Mouse (Mus musculus) hindbrain, embryonic 15.5 days (tissue): ENCODE measurements around the gene Camkv. TPM values are rescaled to one million over a fixed set of nuclear protein-coding genes. Genes with fewer than 3 reads are reported as not detected.
A peak's percentile ranks its signal among the peaks of the same experiment; 100 is the strongest.

ENCODE experiments used
- ATAC-seq: fragments of 200-750 bp; cut with Nextera tagmentation; 2 replicates; pipeline ENCODE4 v1.8.0; 2017; ENCODE audit warnings: low read depth, moderate number of reproducible peaks, moderate TSS enrichment; ENCODE audit not compliant: low FRiP score
- H3K27ac ChIP-seq: fragments of 300-500 bp; sonication (generic); replicated peaks from 2 replicates; pipeline ENCODE4 v1.5.1; 2015; ENCODE audit warnings: mild to moderate bottlenecking, inconsistent platforms
- H3K27me3 ChIP-seq: fragments of 300-500 bp; sonication (generic); 2 replicates; pipeline ENCODE4 v1.6.1; 2015; ENCODE audit warnings: control low read depth, inconsistent platforms
- H3K36me3 ChIP-seq: fragments of 300-500 bp; sonication (generic); 2 replicates; pipeline ENCODE4 v1.6.1; 2015; ENCODE audit warnings: control low read depth, inconsistent platforms
- H3K4me1 ChIP-seq: fragments of 300-500 bp; sonication (generic); replicated peaks from 2 replicates; pipeline ENCODE4 v1.6.1; 2015; ENCODE audit warnings: control low read depth, inconsistent platforms
- H3K4me2 ChIP-seq: fragments of 300-500 bp; sonication (generic); 2 replicates; pipeline ENCODE4 v1.6.1; 2015; ENCODE audit warnings: moderate library complexity, mild to moderate bottlenecking, inconsistent platforms
- H3K4me3 ChIP-seq: fragments of 300-500 bp; sonication (generic); 2 replicates; pipeline ENCODE4 v1.5.1; 2015; ENCODE audit warnings: mild to moderate bottlenecking, inconsistent platforms
- H3K9ac ChIP-seq: fragments of 300-500 bp; sonication (generic); 2 replicates; pipeline ENCODE4 v1.6.1; 2015; ENCODE audit warnings: inconsistent platforms
- H3K9me3 ChIP-seq: fragments of 300-500 bp; sonication (generic); 2 replicates; pipeline ENCODE4 v1.6.1; 2016; ENCODE audit warnings: control low read depth, inconsistent platforms
- WGBS: fragments of 180-500 bp; shearing (Covaris S2); methylation state at CpG from one replicate; pipeline ENCODE4 v1.1.7; 2015; 5-methylcytosine and 5-hydroxymethylcytosine counted together
- polyA plus RNA-seq: library from polyadenylated mRNA; unstranded; fragments of >200 nt; fragmentation: Nextera tagmentation; extraction: Ambion mirVana; gene quantifications from 2 replicates; pipeline ENCODE4 v1.2.1, GENCODE M21; 2015

Camkv gene
- polyA plus RNA-seq, 1 experiment from 2014 or later = 47.2 TPM

DNA sequence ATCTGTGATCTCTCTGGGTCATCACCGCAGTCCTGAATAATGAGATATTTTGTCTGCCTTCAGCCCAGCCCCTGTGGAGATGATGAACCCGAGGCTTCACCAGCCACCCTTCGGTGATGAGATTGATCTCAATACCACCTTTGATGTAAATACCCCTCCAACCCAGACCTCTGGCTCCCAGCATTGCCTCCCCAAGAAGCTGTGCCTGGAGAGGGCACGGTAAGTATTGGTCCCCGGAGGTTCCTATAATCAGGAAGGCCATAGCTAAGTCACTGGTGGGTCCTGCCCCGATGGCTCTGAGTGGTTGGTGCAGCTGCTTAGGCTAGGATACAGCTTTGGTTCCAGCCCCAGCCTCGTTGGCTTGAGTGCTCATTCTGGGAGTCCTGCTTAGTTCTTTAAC, 33.1 kb downstream of the Camkv start:
- H3K27ac ChIP-seq = no peak overlapping the region
- H3K4me1 ChIP-seq = no peaks in the 10 kb centered on the region
- no peaks in the 10 kb centered on the region for H3K9me3 ChIP-seq
- no peak overlapping the region for H3K4me3 ChIP-seq
- no peaks in the 10 kb centered on the region for H3K36me3 ChIP-seq
- H3K9ac ChIP-seq = no peak overlapping the region
- ATAC-seq = no peak
- WGBS = 92% methylated on average over 7 of the region's 7 CpGs
- H3K27me3 ChIP-seq = no peaks in the 10 kb centered on the region
- H3K4me2 ChIP-seq = no peak overlapping the region

DNA sequence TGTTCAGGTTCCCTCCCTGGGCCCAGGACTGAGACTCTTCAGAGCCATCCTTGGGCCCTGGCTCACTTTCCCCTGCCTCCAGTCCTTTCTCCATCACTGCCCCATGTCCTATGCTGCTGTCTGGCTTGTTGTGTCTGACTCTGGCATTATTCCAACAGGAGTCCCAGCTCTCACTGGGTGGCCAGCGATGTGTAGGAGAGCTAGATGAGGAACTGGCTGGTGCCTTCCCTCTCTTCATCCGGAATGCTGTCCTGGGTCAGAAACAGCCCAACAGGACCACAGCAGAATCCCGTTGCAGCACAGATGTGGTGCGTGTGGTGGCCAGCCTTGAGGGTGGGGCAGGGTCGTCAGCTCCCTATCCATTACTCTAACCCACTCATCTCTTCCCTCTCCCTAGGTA, 34.8 kb downstream of the Camkv start:
- no peak for ATAC-seq
- WGBS = 85% methylated on average over 5 of the region's 5 CpGs
- no peaks in the 10 kb centered on the region for H3K9me3 ChIP-seq

DNA sequence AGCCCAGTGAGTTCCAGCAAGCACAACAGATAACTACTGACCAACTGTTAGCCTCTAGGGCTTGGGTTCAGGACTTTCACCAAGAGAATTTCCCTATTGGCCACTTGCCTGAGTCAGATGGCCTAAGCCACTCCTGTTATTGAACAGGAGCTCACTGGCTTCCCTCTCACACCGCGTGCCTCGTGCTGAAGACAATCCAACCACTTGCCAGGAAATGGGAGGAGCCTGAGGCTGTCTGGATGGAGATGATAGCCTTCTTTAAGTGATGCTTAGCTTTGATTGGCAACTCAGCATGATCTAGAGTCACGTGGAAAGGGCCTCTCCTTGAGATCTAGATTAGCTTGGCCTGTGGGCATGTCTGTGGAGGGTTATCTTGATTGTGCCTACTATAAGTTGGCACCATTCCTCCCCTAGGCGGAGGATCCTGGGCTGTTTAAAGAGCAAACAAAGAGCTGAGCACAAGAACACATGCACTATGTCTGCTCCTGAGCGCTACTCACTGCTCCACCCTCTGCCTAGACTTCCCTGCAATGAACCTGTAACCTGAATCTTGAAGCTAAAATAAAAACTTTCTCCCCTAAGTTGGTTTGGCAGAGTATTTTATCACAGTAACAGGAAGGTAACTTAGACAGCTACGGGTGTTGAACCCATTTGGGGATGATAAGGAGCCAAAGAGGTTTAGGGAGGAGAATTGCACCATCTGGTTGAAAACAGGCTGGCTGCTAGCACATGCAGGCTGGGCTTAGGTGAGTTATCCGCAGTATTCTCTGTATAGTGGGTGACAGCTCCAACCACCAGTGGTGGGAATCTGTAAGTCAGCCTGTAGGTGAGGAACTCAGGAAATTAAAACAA, 36.4 kb downstream of the Camkv start:
- Histone ChIP-seq H3K36me3 (no peaks in the 10 kb centered on the region), H3K4me2 (no peak overlapping the region), H3K27ac (no peak overlapping the region), H3K9ac (no peak overlapping the region), H3K9me3 (no peaks in the 10 kb centered on the region), H3K27me3 (no peaks in the 10 kb centered on the region), H3K4me3 (no peak overlapping the region), H3K4me1 (no peaks in the 10 kb centered on the region)
- no peak for ATAC-seq
- 82% methylated on average over 8 of the region's 8 CpGs for WGBS

More for the DNA sequence above, 34.8 kb downstream of the Camkv start:
- no peaks in the 10 kb centered on the region for H3K27me3 ChIP-seq
- no peak overlapping the region for H3K4me2 ChIP-seq
- H3K36me3 ChIP-seq = no peaks in the 10 kb centered on the region
- no peaks in the 10 kb centered on the region for H3K4me1 ChIP-seq
- H3K4me3 ChIP-seq = no peak overlapping the region
- H3K9ac ChIP-seq = no peak overlapping the region
- no peak overlapping the region for H3K27ac ChIP-seq

- no peaks in the 10 kb centered on the region for H3K4me1 ChIP-seq
- no peak overlapping the region for H3K27ac ChIP-seq
- ATAC-seq = no peak
- no peaks in the 10 kb centered on the region for H3K36me3 ChIP-seq
- H3K4me2 ChIP-seq = no peak overlapping the region
- no peaks in the 10 kb centered on the region for H3K9me3 ChIP-seq
- no peak overlapping the region for H3K9ac ChIP-seq
- H3K27me3 ChIP-seq = no peaks in the 10 kb centered on the region
- H3K4me3 ChIP-seq = no peak overlapping the region
- WGBS = 85% methylated on average over 10 of the region's 10 CpGs
Measured at GRCm38 (mm10) chr9:107974491-107975171, 39.2 kb downstream of the Camkv start.

DNA sequence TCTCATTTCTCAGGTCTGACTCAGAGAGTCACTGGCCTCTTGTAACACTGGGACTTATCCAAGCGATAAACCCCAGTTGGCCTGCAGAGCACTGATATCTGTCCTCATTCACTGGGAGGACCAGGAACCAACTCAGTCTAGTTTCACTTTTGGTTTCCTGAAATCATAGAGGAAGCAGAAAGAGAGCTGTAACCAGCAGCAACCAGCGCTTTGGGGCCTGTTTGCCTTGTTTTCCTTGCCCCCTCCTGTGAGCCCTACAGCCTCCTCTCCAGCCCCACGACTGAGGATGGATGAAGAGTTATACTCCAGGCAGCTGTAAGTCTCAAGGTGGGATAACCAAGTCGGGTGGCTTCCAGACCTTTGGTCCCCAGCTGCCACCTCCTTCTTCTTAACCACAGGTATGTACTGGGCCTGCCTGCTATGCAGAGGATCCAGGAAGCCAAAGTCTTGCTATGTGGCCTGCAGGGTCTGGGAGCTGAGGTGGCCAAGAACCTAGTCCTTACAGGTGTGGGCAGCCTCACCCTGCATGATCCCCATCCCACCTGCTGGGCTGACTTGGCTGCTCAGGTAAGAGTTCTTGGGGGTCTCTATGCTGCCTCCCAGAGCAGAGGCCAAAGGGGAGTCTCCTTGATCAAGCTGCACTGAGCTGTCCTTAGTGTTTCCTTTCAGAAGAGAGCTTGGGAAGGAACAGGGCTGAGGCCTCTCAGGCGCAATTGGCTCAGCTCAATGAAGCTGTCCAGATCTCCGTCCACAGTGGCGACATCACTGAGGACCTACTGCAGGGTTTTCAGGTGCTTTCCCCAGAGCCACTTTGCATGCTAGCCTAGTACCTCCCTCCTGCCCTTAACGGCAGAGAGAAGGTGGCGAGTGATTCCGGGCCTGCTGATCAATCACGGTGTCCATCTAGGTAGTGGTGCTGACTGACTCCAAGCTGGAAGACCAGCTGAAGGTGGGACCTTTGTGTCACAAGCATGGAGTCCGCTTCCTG, 40.2 kb downstream of the Camkv start, which contains the start of gene Uba7:
Gene Uba7, plus strand, starts transcription at position 107 of the 988 bp plus-strand sequence.
- ATAC-seq = no peak
- no peaks in the 10 kb centered on the region for H3K27me3 ChIP-seq
- no peak within 1 kb of the TSS for H3K4me2 ChIP-seq
- H3K4me1 ChIP-seq = no peaks in the 10 kb centered on the region
- H3K4me3 ChIP-seq = no peak within 1 kb of the TSS
- H3K36me3 ChIP-seq = no peaks in the 10 kb centered on the region
- H3K9me3 ChIP-seq = no peaks in the 10 kb centered on the region
- WGBS = 74% methylated on average over 12 of the region's 12 CpGs
- no peak within 1 kb of the TSS for H3K27ac ChIP-seq
- H3K9ac ChIP-seq = no peak within 1 kb of the TSS

DNA sequence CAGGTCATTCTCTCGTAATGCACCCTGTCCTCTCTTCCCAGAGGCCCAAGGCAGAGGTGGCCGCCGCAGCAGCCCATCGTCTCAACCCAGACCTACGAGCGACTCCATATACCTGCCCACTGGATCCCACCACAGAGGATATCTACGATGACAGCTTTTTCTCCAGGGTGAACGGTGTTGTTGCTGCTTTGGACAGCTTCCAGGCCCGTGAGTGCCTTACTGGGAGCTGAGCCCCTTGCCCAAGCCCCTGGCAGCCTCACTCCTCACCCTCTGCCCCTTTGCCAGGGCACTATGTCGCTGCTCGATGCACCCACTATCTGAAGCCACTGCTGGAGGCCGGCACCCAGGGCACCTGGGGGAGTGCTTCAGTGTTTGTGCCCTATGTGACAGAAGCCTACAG, 43.3 kb downstream of the Camkv start:
- no peak overlapping the region for H3K4me2 ChIP-seq
- H3K27me3 ChIP-seq = 0 out of 2 replicates have a peak, but pooled peaks cover under 1% of the 10 kb centered on the region
- H3K36me3 ChIP-seq = no peaks in the 10 kb centered on the region
- no peak overlapping the region for H3K9ac ChIP-seq
- H3K4me1 ChIP-seq = peaks cover 21% of the 10 kb centered on the region; the same call in 1 of the 2 replicates
- no peak overlapping the region for H3K4me3 ChIP-seq
- no peaks in the 10 kb centered on the region for H3K9me3 ChIP-seq
- no peak for ATAC-seq
- WGBS = 89% methylated on average over 12 of the region's 12 CpGs
- no peak overlapping the region for H3K27ac ChIP-seq

GRCm38 (mm10) chr9:107981684-107982605, 46.5 kb downstream of the Camkv start:
- no peak overlapping the region for H3K4me3 ChIP-seq
- peaks cover 42% of the 10 kb centered on the region for H3K4me1 ChIP-seq
- peaks cover 8% of the 10 kb centered on the region for H3K27me3 ChIP-seq
- peak overlapping the region; percentile 78 for H3K27ac ChIP-seq
- H3K36me3 ChIP-seq = no peaks in the 10 kb centered on the region
- WGBS = 48% methylated on average over 7 of the region's 7 CpGs
- no peak for ATAC-seq
- H3K9ac ChIP-seq = peak overlapping the region; percentile 5; the same call in 1 of the 2 replicates
- no peaks in the 10 kb centered on the region for H3K9me3 ChIP-seq
- peak overlapping the region; percentile 37 for H3K4me2 ChIP-seq

- WGBS = 55% methylated on average over 14 of the region's 14 CpGs
- peaks cover 42% of the 10 kb centered on the region for H3K4me1 ChIP-seq
- peak within 1 kb of the TSS; percentile 75; the same call in 1 of the 2 replicates for H3K4me3 ChIP-seq
- peaks cover 8% of the 10 kb centered on the region for H3K27me3 ChIP-seq
- peak within 1 kb of the TSS; percentile 78 for H3K27ac ChIP-seq
- H3K36me3 ChIP-seq = no peaks in the 10 kb centered on the region
- H3K9ac ChIP-seq = no peak within 1 kb of the TSS
- no peaks in the 10 kb centered on the region for H3K9me3 ChIP-seq
- ATAC-seq = 0 out of 2 replicates have a peak, but pooled peaks have one; percentile 23
- H3K4me2 ChIP-seq = peak within 1 kb of the TSS; percentile 91
Measured at GRCm38 (mm10) chr9:107982681-107983346, 47.3 kb downstream of the Camkv start, which contains the start of gene Gm20661. Gene Gm20661, plus strand, starts transcription at chr9:107983058.

- 46% methylated on average over 4 of the region's 4 CpGs for WGBS
- H3K9me3 ChIP-seq = no peaks in the 10 kb centered on the region
- H3K27me3 ChIP-seq = peaks cover 8% of the 10 kb centered on the region
- H3K36me3 ChIP-seq = no peaks in the 10 kb centered on the region
- H3K4me2 ChIP-seq = peak overlapping the region; percentile 91
- ATAC-seq = no peak
- 0 out of 2 replicates have a peak overlapping the region, but pooled peaks have one; percentile 75 for H3K4me3 ChIP-seq
- H3K27ac ChIP-seq = peak overlapping the region; percentile 78
- peaks cover 42% of the 10 kb centered on the region for H3K4me1 ChIP-seq
- H3K9ac ChIP-seq = no peak overlapping the region
Measured at GRCm38 (mm10) chr9:107983421-107983890, 48.0 kb downstream of the Camkv start.
